Mouse (Mus musculus): ENCODE measurements around the gene Mcoln2.
"Not testable (repeated sequence)": the region's sequence is repeated elsewhere in the genome, so short reads cannot be mapped to it uniquely, and the experiment has no call there.

The Mcoln2 gene

GRCm38 (mm10) chr3:146184992-146185657 is 35.5 kb downstream of the Mcoln2 start:
- peak; percentile 54 to 82 for DNase-seq (ENCODE audit: low spot score in 2 of 2)

DNA sequence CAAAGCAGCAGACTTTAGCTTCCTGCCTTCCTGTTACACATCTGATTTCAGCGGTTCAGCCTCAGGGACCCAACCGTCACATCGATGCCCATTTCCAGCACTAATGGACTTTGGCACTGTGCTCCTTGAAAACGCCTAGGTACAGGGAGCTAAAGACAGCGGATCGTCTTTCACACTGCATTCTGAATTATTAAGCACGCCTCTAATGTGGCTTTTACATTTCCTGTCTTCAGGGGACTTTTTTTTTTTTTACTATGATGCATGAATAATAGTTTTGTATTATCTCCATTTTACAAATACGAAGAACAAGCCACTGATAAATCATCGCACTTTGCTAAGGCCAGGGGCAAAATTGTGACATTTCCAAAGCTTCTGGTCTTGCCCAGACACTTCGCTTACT is 36.4 kb downstream of the Mcoln2 start:
- no peak for DNase-seq (ENCODE audit: low spot score in 2 of 2)

GRCm38 (mm10) chr3:146189933-146190332 is 40.3 kb downstream of the Mcoln2 start:
- DNase-seq (ENCODE audit: low spot score in 2 of 2): no peak

DNA sequence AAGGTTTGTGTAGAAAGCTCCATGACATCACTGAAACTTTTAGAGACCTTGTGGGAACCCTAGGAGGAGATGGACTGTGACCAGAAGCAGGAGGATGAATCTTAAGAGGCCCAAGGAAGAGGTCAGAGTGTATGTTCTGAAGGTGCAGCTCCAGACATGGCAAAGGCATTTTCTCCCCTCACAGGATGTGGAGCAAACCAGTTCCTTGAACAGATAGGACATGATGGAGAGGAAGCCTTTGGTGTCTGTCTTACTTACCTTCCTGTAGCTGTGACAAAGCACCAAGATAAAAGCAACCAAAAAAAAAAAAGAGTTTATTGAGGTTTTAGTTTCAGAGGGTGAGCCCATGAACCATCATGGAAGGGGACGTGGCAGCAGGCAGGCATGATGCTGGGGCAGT is 42.9 kb downstream of the Mcoln2 start:
- no peak for DNase-seq (ENCODE audit: low spot score in 2 of 2)

DNA sequence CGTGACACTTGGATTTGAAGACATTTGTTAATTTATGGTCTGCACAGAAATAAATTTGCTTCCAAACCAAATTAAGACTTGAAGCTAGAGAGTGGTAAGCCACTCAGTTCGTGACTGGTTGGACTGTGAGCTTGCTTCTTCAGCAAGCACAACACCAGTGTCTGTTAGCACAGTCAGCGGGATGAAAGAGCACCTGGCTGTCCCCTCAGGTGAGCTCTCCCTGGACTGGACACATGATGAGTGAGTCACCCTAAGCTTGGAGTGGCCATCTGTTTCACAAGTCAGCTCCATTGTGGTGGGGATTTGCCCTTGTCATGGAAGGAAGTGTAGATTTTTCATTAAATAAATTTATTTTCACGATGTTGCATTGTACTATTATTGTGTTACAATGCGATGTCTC is 45.5 kb downstream of the Mcoln2 start:
- DNase-seq (ENCODE audit: low spot score in 2 of 2): no peak

- no peak for DNase-seq (ENCODE audit: low spot score in 2 of 2)
Observed at GRCm38 (mm10) chr3:146196301-146196700, 46.7 kb downstream of the Mcoln2 start.

- no peak for DNase-seq (ENCODE audit: low spot score in 2 of 2)
Observed at GRCm38 (mm10) chr3:146196780-146197743, 47.4 kb downstream of the Mcoln2 start.

DNA sequence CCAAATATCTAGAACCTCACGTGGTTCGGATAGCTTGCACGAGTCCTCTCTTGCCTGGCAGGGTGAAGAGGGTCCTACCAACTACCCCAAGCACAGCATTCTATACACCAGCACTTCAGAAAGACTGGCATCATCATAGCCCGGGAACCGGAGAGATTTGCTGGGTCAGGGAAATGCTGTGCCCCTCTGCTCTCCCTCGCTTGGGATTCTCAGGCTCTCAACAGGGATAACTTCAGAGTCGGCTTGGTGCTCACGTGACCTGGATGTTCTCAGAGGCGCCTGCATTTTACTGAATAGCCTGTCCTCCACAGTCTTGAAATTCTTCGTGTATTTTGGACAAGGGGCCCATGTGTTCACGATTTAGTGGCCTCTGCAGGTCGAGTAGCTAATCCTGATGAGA is 48.2 kb downstream of the Mcoln2 start:
- DNase-seq (ENCODE audit: low spot score in 2 of 2): no peak

DNA sequence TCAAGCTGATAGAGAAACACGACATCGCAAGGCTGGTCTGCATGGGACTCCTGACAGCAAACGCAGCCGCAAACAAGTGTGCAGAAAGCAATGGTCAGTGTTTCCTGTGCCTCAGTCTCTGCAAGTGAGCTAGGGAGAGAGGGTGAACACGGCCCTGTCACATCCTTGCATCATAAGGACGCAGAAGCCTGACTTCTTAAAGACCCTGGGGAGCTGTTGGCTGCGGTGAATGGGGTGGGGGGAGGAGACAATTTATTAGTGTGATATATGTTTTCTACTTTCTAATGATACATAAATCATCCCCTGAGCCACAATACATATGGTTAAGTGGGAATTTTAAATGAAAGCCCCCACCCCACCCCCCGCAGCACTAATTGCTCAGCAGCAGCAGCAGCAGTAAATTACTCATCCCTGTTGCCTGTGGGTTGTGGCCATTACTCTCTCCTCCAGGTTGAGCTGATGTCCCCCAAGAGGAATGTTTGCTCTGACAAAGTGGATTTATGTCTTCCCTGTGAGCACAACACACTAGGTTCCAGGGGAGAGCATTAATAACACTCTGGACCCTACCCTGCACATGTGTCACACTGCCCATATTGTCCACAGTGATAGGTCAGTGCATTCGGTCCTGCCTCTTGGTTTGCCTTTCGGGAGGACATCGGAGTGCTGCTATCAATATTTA is 49.3 kb downstream of the Mcoln2 start:
- no peak for DNase-seq (ENCODE audit: low spot score in 2 of 2)

- no peak for DNase-seq (ENCODE audit: low spot score in 2 of 2)
Observed at GRCm38 (mm10) chr3:146199486-146199885, 49.9 kb downstream of the Mcoln2 start.

- no peak for DNase-seq (ENCODE audit: low spot score in 2 of 2)
Observed at GRCm38 (mm10) chr3:146204375-146204774, 54.7 kb downstream of the Mcoln2 start.

DNA sequence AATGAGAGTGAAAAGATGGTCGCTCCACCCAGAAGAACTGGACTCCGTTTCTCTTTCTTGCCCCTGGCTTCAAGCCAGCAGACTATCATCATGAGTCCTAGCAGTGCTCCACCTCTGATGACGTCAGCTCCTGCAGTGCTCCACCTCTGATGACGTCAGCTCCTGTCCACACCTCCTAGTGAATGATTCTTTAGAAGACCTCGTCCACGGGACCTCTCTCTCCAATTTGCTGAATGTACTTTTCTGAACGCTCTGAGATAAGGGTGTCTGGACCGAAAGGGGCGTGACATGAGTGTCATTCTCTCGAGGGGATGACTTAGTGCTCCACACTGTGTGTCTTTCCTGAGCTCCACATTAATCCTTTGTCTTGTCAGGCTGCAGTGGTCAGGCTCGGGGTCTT is 55.7 kb downstream of the Mcoln2 start:
- DNase-seq (ENCODE audit: low spot score in 2 of 2): no peak

DNA sequence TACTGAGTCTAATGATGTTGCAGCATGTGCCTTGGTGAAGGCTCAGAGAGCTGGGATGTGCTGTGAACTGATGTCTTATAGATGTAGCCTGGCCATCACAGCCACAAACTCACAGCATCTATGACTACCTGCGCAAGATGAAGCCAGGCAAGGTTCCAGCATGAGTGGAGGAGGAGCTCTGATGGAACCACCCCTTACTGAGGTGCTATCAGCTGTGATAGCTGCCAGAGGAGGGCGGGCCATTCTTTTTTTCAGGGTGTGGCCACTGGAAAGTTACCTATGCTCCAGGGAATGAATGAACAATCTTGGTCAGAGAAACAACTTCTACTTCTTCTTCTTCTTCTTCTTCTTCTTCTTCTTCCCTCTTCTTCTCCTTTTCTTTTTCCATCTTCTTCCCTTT is 57.0 kb downstream of the Mcoln2 start:
- DNase-seq (ENCODE audit: low spot score in 2 of 2): no peak

DNA sequence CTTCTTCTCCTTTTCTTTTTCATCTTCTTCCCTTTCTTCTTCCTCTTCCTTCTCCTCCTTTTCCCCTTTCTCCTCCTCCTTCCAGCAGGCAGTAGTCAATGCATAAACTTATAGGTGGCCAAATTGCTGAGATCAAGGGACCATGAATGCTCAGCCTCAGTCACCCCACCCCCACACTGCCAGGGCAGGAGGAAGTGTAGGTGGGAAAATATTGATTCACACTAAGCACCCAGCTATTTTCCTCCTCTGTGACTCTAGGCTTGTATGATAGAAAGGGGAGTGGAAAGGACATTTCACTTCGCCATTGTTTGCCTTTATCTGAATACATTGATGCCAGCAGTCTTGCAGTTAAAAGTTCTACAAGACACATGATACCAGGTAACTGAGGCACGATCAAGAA is 57.8 kb downstream of the Mcoln2 start:
- no peak for DNase-seq (ENCODE audit: low spot score in 2 of 2)

GRCm38 (mm10) chr3:146209759-146210158 is 60.1 kb downstream of the Mcoln2 start:
- DNase-seq (ENCODE audit: low spot score in 2 of 2): not testable (repeated sequence)

GRCm38 (mm10) chr3:146211141-146211747 is 61.6 kb downstream of the Mcoln2 start:
- no peak for DNase-seq (ENCODE audit: low spot score in 2 of 2)

GRCm38 (mm10) chr3:146211964-146212363 is 62.3 kb downstream of the Mcoln2 start:
- DNase-seq (ENCODE audit: low spot score in 2 of 2): no peak

- no peak for DNase-seq (ENCODE audit: low spot score in 2 of 2)
Observed at GRCm38 (mm10) chr3:146213336-146213735, 63.7 kb downstream of the Mcoln2 start.

DNA sequence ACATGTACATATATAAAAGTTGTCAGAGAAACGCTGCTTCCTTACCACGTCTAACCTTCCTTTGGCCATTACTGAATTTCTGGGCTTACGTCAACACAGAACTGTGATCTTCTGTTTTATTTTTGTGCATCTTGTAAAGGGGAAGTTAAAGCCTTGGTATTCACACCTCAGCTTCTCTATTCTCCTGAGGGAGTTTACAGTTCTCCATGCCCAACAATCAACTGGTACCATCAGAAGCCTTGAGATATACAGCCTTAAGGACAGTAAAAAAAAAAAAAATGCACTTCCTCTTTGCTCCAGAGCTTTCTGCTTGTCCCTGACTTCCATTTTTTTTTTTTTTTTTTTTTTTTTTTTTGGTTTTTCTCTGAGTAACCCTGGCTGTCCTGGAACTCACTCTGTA is 66.9 kb downstream of the Mcoln2 start:
- DNase-seq (ENCODE audit: low spot score in 2 of 2): no peak

DNA sequence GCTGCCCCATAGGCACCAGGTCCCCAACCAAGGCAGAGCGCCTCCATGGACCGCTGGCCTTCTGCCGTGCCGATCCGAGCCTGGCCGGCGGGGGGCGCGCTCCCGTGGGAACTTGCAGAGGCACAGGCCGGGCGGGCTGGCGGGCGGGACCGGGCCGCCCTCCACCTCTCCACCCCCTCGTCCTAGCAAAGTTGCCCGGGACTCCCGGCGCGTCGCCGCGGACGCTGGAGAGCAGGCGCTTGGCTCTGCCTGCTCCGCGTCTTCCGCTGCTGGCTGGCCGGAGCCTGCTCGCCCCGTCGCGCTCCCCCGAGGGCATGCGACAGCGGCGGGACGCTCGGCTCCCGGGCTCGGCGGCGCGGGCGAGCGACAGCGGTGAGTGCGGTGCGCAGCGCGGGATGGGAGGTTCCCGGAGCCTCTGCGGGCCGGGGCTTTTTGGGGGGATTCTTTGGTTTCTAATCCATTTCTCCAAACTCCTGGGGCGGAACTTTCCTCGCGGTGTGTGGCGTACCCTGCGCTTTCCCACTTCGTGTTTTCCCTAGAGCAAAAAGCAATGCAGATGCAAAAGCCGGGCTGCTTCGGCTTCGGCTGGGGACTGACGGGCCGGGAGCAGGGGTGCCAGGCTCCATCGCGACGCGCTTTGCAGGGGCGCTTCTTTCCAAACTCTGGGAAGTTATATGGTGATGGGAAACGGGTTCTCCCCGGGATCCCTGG is 71.3 kb downstream of the Mcoln2 start, which contains the start of gene Lpar3:
TSS of gene Lpar3 (plus strand) at position 188 of the 711 bp plus-strand sequence.
- DNase-seq (ENCODE audit: low spot score in 2 of 2): peak; percentile 11 to 23

DNA sequence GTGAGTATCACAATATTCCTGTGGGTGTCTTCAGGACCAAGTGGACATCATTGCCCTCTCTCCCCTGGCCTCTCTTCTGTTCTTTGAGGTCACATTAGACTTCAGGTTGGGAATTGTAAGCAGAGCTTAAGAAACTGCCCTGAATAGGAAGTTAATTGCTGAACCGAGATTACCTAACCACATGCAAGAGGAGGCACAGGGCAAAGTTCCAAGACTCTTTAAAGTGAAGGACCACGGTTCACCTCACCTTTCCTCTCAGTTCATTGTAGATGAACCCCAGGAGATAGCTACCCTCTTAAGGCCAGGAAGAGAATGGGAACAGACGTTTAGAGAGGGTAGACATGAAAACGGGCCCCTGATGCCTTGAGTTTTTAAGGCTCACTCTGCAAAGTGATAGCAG is 74.6 kb downstream of the Mcoln2 start:
- DNase-seq (ENCODE audit: low spot score in 2 of 2): no peak
